Mouse (Mus musculus) kidney, embryonic 14.5 days (tissue): Measurements from ENCODE around the gene Mymx. TPM values are rescaled to one million over a fixed set of nuclear protein-coding genes. Genes with fewer than 3 reads are reported as not detected.
A peak's percentile ranks its signal among the peaks of the same experiment; 100 is the strongest.

Source experiments
- ATAC-seq: fragments of 200-750 bp; cut with Nextera tagmentation; 2 replicates; pipeline ENCODE4 v1.8.0; 2017; ENCODE audit warnings: moderate number of reproducible peaks, mild to moderate bottlenecking, moderate TSS enrichment, moderate library complexity; ENCODE audit not compliant: low FRiP score, low TSS enrichment
- H3K27ac ChIP-seq: fragments of 300-500 bp; sonication (generic); 2 replicates; pipeline ENCODE4 v1.5.1; 2014; ENCODE audit warnings: low read depth, mild to moderate bottlenecking, low read length, moderate library complexity, mixed read lengths
- H3K27me3 ChIP-seq: fragments of 300-500 bp; sonication (generic); 2 replicates; pipeline ENCODE4 v1.6.1; 2014; ENCODE audit warnings: mild to moderate bottlenecking, low read length; ENCODE audit not compliant: control insufficient read depth, insufficient read depth
- H3K36me3 ChIP-seq: fragments of 300-500 bp; sonication (generic); 2 replicates; pipeline ENCODE4 v1.6.1; 2014; ENCODE audit warnings: low read length, mixed read lengths; ENCODE audit not compliant: control insufficient read depth, insufficient read depth
- H3K4me1 ChIP-seq: fragments of 300-500 bp; sonication (generic); 2 replicates; pipeline ENCODE4 v1.6.1; 2014; ENCODE audit warnings: low read length, mixed read lengths; ENCODE audit not compliant: control insufficient read depth, insufficient read depth
- H3K4me2 ChIP-seq: fragments of 300-500 bp; sonication (generic); replicated peaks from 2 replicates; pipeline ENCODE4 v1.6.1; 2014; ENCODE audit warnings: low read depth, mild to moderate bottlenecking, low read length
- H3K4me3 ChIP-seq: fragments of 300-500 bp; sonication (generic); 2 replicates; pipeline ENCODE4 v1.5.1; 2014; ENCODE audit warnings: mild to moderate bottlenecking, low read length
- H3K9ac ChIP-seq: fragments of 300-500 bp; sonication (generic); 2 replicates; pipeline ENCODE4 v1.6.1; 2014; ENCODE audit warnings: low read depth, mild to moderate bottlenecking, low read length, moderate library complexity
- H3K9me3 ChIP-seq: fragments of 300-500 bp; sonication (generic); 2 replicates; pipeline ENCODE4 v1.6.1; 2016; ENCODE audit warnings: low read length; ENCODE audit not compliant: control insufficient read depth
- WGBS: fragments of 180-500 bp; shearing (Covaris S2); extraction: QIAGEN DNeasy Blood & Tissue Kit; methylation state at CpG from one replicate; pipeline ENCODE4 v1.1.7; 2014; 5-methylcytosine and 5-hydroxymethylcytosine counted together
- polyA plus RNA-seq: library from polyadenylated mRNA; unstranded; fragments of >200 nt; fragmentation: Nextera tagmentation; extraction: Ambion mirVana; gene quantifications from 2 replicates; pipeline ENCODE4 v1.2.1, GENCODE M21; 2014

Gene Mymx
- polyA plus RNA-seq, 1 experiment from 2014 or later = 4.2 TPM

GRCm38 (mm10) chr17:45602984-45603383 is 1.1 kb upstream of the Mymx start:
- no peak for ATAC-seq
- H3K27me3 ChIP-seq = 0 out of 2 replicates have a peak, but pooled peaks cover 4% of the 10 kb centered on the region

GRCm38 (mm10) chr17:45601325-45601724 is 577 bp downstream of the Mymx start:
- 0 out of 2 replicates have a peak overlapping the region, but pooled peaks have one; percentile 21 for H3K4me2 ChIP-seq
- 19% methylated on average over 22 of the region's 22 CpGs for WGBS
- no peaks in the 10 kb centered on the region for H3K9me3 ChIP-seq
- H3K4me1 ChIP-seq = peaks cover 21% of the 10 kb centered on the region; the same call in 1 of the 2 replicates
- H3K4me3 ChIP-seq = no peak overlapping the region
- ATAC-seq = no peak
- 0 out of 2 replicates have a peak, but pooled peaks cover 4% of the 10 kb centered on the region for H3K27me3 ChIP-seq
- 0 out of 2 replicates have a peak overlapping the region, but pooled peaks have one; percentile 8 for H3K9ac ChIP-seq
- H3K27ac ChIP-seq = no peak overlapping the region
- H3K36me3 ChIP-seq = no peaks in the 10 kb centered on the region

More at GRCm38 (mm10) chr17:45602984-45603383, 1.1 kb upstream of the Mymx start:
- no peak overlapping the region for H3K4me3 ChIP-seq
- no peak overlapping the region for H3K9ac ChIP-seq
- no peak overlapping the region for H3K27ac ChIP-seq
- no peaks in the 10 kb centered on the region for H3K36me3 ChIP-seq
- H3K9me3 ChIP-seq = no peaks in the 10 kb centered on the region
- no peak overlapping the region for H3K4me2 ChIP-seq
- peaks cover 13% of the 10 kb centered on the region; the same call in 1 of the 2 replicates for H3K4me1 ChIP-seq
- WGBS = 87% methylated on average over 3 of the region's 3 CpGs

- no peaks in the 10 kb centered on the region for H3K36me3 ChIP-seq
- 50% methylated on average over 8 of the region's 8 CpGs for WGBS
- ATAC-seq = no peak
- 0 out of 2 replicates have a peak, but pooled peaks cover 4% of the 10 kb centered on the region for H3K27me3 ChIP-seq
- no peak overlapping the region for H3K27ac ChIP-seq
- H3K4me1 ChIP-seq = peaks cover 26% of the 10 kb centered on the region; the same call in 1 of the 2 replicates
- H3K9ac ChIP-seq = no peak overlapping the region
- H3K4me2 ChIP-seq = no peak overlapping the region
- no peak overlapping the region for H3K4me3 ChIP-seq
- H3K9me3 ChIP-seq = no peaks in the 10 kb centered on the region
Observed at GRCm38 (mm10) chr17:45600267-45600666, 1.6 kb downstream of the Mymx start.

- H3K9me3 ChIP-seq = no peaks in the 10 kb centered on the region
- H3K4me1 ChIP-seq = peaks cover 31% of the 10 kb centered on the region
- 15% methylated on average over 32 of the region's 32 CpGs for WGBS
- H3K27me3 ChIP-seq = 0 out of 2 replicates have a peak, but pooled peaks cover 4% of the 10 kb centered on the region
- no peak within 1 kb of the TSS for H3K27ac ChIP-seq
- peak within 1 kb of the TSS; percentile 38 for H3K4me3 ChIP-seq
- ATAC-seq = peak; percentile 48
- no peaks in the 10 kb centered on the region for H3K36me3 ChIP-seq
- H3K9ac ChIP-seq = peak within 1 kb of the TSS; percentile 52
- peak within 1 kb of the TSS; percentile 88 for H3K4me2 ChIP-seq
Observed at GRCm38 (mm10) chr17:45599446-45600242, 2.3 kb downstream of the Mymx start, which contains the start of gene Slc29a1. Slc29a1 (minus strand) TSS chr17:45599606.

- ATAC-seq = no peak
- Histone ChIP-seq H3K27ac (no peak overlapping the region), H3K4me3 (no peak overlapping the region), H3K9me3 (no peaks in the 10 kb centered on the region), H3K27me3 (0 out of 2 replicates have a peak, but pooled peaks cover 4% of the 10 kb centered on the region), H3K36me3 (no peaks in the 10 kb centered on the region), H3K4me1 (peaks cover 38% of the 10 kb centered on the region), H3K4me2 (peak overlapping the region; percentile 88), H3K9ac (no peak overlapping the region; the same call in 1 of the 2 replicates)
- 63% methylated on average over 3 of the region's 3 CpGs for WGBS
Observed at GRCm38 (mm10) chr17:45598891-45599290, 3.0 kb downstream of the Mymx start.

- no peak for ATAC-seq
- no peak overlapping the region for H3K27ac ChIP-seq
- no peaks in the 10 kb centered on the region for H3K9me3 ChIP-seq
- peaks cover 43% of the 10 kb centered on the region for H3K4me1 ChIP-seq
- 0 out of 2 replicates have a peak, but pooled peaks cover 4% of the 10 kb centered on the region for H3K27me3 ChIP-seq
- H3K4me2 ChIP-seq = no peak overlapping the region
- H3K9ac ChIP-seq = no peak overlapping the region
- 96% methylated on average over 2 of the region's 2 CpGs for WGBS
- no peak overlapping the region for H3K4me3 ChIP-seq
- H3K36me3 ChIP-seq = no peaks in the 10 kb centered on the region
Observed at GRCm38 (mm10) chr17:45598376-45598775, 3.5 kb downstream of the Mymx start.

- Histone ChIP-seq H3K4me2 (no peak overlapping the region), H3K27me3 (peaks cover 6% of the 10 kb centered on the region; the same call in 1 of the 2 replicates), H3K4me3 (no peak overlapping the region), H3K9me3 (no peaks in the 10 kb centered on the region), H3K9ac (no peak overlapping the region), H3K36me3 (no peaks in the 10 kb centered on the region), H3K27ac (no peak overlapping the region), H3K4me1 (peaks cover 49% of the 10 kb centered on the region)
- ATAC-seq = no peak
- 31% methylated on average over 3 of the region's 3 CpGs for WGBS
Observed at GRCm38 (mm10) chr17:45597787-45598186, 4.1 kb downstream of the Mymx start.

GRCm38 (mm10) chr17:45596631-45597396 is 5.1 kb downstream of the Mymx start:
- H3K9ac ChIP-seq = no peak overlapping the region
- peaks cover 59% of the 10 kb centered on the region for H3K4me1 ChIP-seq
- WGBS = 37% methylated on average over 11 of the region's 11 CpGs

More at GRCm38 (mm10) chr17:45596631-45597396, 5.1 kb downstream of the Mymx start:
- H3K9me3 ChIP-seq = no peaks in the 10 kb centered on the region
- H3K36me3 ChIP-seq = no peaks in the 10 kb centered on the region
- peak; percentile 17; the same call in 1 of the 2 replicates for ATAC-seq
- no peak overlapping the region for H3K4me3 ChIP-seq
- H3K27me3 ChIP-seq = peaks cover 6% of the 10 kb centered on the region; the same call in 1 of the 2 replicates
- H3K4me2 ChIP-seq = no peak overlapping the region
- no peak overlapping the region for H3K27ac ChIP-seq
